Mouse (Mus musculus) cerebellum, adult 2 months (tissue): ENCODE data around the gene Tnni3k.

Experiments used
- CTCF ChIP-seq: fragments of 200-500 bp; IDR thresholded peaks from 2 replicates; pipeline ENCODE4 v1.5.1; 2011; ENCODE audit warnings: low read depth, mild to moderate bottlenecking, control low read depth, low read length, moderate library complexity, borderline replicate concordance; ENCODE audit not compliant: insufficient read depth
- POLR2A ChIP-seq: fragments of 200-500 bp; IDR thresholded peaks from 2 replicates; pipeline ENCODE4 v1.6.1; 2011; ENCODE audit warnings: low read length, control low read depth, borderline replicate concordance; ENCODE audit not compliant: insufficient read depth

DNA sequence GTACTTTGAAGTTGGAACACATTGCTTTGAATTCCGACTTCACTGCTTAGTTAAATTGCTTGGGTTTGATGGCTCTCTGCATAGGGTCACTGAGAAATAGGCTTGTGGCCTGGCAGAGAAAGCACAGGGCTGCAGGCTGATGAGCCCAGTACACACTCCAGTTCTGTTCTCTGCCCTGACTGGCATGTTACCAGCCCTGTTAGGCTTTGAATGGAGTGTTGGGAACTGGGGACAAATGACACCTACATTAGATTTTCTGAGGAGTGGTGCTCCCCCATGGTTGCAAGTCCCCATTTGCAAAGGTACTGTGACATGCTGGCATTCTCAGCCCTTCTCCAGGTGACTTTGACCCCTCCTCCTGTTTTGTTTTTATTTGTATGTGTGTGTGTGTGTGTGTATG lies 83.6 kb downstream of the Tnni3k start:
- TF ChIP-seq CTCF (no peak), POLR2A (no peak)
